Mouse (Mus musculus) neutrophil, adult 65 days (primary cell): ENCODE measurements around the gene Cript. TPM values are rescaled to one million over a fixed set of nuclear protein-coding genes. Genes with fewer than 3 reads are reported as not detected.

Source experiments
- total RNA-seq: library from RNA; stranded (reverse); gene quantifications from 2 replicates; pipeline ENCODE4 v1.2.4, GENCODE M21; 2023

The Cript gene
- 83.7 and 87.8 TPM in 2 replicates for total RNA-seq

GRCm38 (mm10) chr17:87025269-87025949, at the start of gene Cript, which contains the start of gene Pigf:
Cript (plus strand) TSS chr17:87025550.
Pigf (minus strand) TSS chr17:87025406.

Other genes with a start within 250 kb of the Cript start
- not detected in 2 replicates for gene Tmem247, start 108.2 kb upstream of the Cript start, total RNA-seq
- not detected in 2 replicates for gene Atp6v1e2, start 77.7 kb upstream of the Cript start, total RNA-seq
- 6.3 and 8.4 TPM in 2 replicates for gene Rhoq, start 62.5 kb upstream of the Cript start, total RNA-seq
- 5.6 and 6.3 TPM in 2 replicates for gene Pigf, start 144 bp upstream of the Cript start, total RNA-seq
- 5.5 and 9.4 TPM in 2 replicates for gene Socs5, start 82.1 kb downstream of the Cript start, total RNA-seq
- gene Mcfd2, start 240.4 kb downstream of the Cript start, total RNA-seq, result 22.7 and 31.1 TPM in 2 replicates